25 mouse cellular contexts compared by ENCODE assay signal in genomic region chr6:49781852-49782251, GRCm38 (mm10). TPM values are rescaled to one million over a fixed set of nuclear protein-coding genes. Genes with fewer than 3 reads are reported as not detected.
"Had no signal": no experiment of that assay in that cellular context is flagged by ENCODE, and none has a peak within 500 bp of the region (broad histone marks: within the 10 kb centered on the region; RNA-seq: fewer than 3 reads in every experiment).

No protein-coding gene starts in this region.

- DNase-seq: gastrocnemius, postnatal 14 days; gastrocnemius, postnatal 36 days; heart, adult 18-20 months; heart, postnatal 10 days; heart, postnatal 4 days; kidney, adult 11 months; kidney, adult 2 months; kidney, adult 9 months; kidney, postnatal 14 days; kidney, postnatal 36 days; layer of hippocampus, adult 9-11 months; left cerebral cortex, postnatal 4 days had no signal

- H3K4me3 ChIP-seq: heart, embryonic 10.5 days; heart, embryonic 12.5 days; hindbrain, embryonic 13.5 days; hindbrain, embryonic 15.5 days; kidney, embryonic 15.5 days; limb, embryonic 13.5 days; limb, embryonic 15.5 days; liver, embryonic 12.5 days had no signal

- H3K9me3 ChIP-seq: heart, embryonic 10.5 days; heart, embryonic 12.5 days; hindbrain, embryonic 13.5 days; hindbrain, embryonic 15.5 days; kidney, embryonic 15.5 days; limb, embryonic 13.5 days; limb, embryonic 15.5 days; liver, embryonic 12.5 days had no signal

- ATAC-seq: hindbrain, postnatal 0 days; liver, embryonic 12.5 days had no signal

- H3K36me3 ChIP-seq: heart, embryonic 10.5 days; heart, embryonic 12.5 days; hindbrain, embryonic 13.5 days; hindbrain, embryonic 15.5 days; kidney, embryonic 15.5 days; limb, embryonic 13.5 days; limb, embryonic 15.5 days; liver, embryonic 12.5 days had no signal

- H3K4me1 ChIP-seq: heart, embryonic 10.5 days; heart, embryonic 12.5 days; liver, embryonic 12.5 days had no signal

- H3K27ac ChIP-seq: heart, embryonic 10.5 days; hindbrain, embryonic 13.5 days; hindbrain, embryonic 15.5 days; hindbrain, postnatal 0 days; kidney, embryonic 15.5 days; kidney, postnatal 0 days; limb, embryonic 13.5 days; limb, embryonic 15.5 days; liver, embryonic 12.5 days had no signal

- H3K27me3 ChIP-seq: heart, embryonic 12.5 days; hindbrain, embryonic 13.5 days; hindbrain, embryonic 15.5 days; kidney, embryonic 15.5 days; limb, embryonic 13.5 days; limb, embryonic 15.5 days; liver, embryonic 12.5 days had no signal

RNA-seq across cellular contexts. Expression of gene Npy, which starts 40.7 kb away (rescaled TPM):
- total RNA-seq: gastrocnemius, adult 18-20 months; gastrocnemius, postnatal 14 days; gastrocnemius, postnatal 36 days; heart, adult 18-20 months; heart, postnatal 10 days; heart, postnatal 25 days; liver, adult 2 months had no signal
- polyA plus RNA-seq: liver, adult 2 months had no signal
